Mouse (Mus musculus): Measurements from ENCODE around the gene Ncf4. TPM values are rescaled to one million over a fixed set of nuclear protein-coding genes. Genes with fewer than 3 reads are reported as not detected.
A peak's percentile ranks its signal among the peaks of the same experiment; 100 is the strongest.

The Ncf4 gene
- polyA plus RNA-seq (2012; rRNA removed), result 17.6 and 27.9 TPM in 2 replicates

- peaks cover 24% of the 10 kb centered on the region for H3K4me1 ChIP-seq (replicated peaks; ENCODE audit: control insufficient read depth, insufficient read depth, low read length)
- no peaks in the 10 kb centered on the region for H3K27me3 ChIP-seq (ENCODE audit: control insufficient read depth, insufficient read depth, low read length)
- no peaks in the 10 kb centered on the region for H3K36me3 ChIP-seq (ENCODE audit: control insufficient read depth, insufficient read depth, low read length)
- 23% methylated on average over 7 of the region's 7 CpGs for WGBS
- peak; percentile 11 for DNase-seq
- TF ChIP-seq CTCF (IDR thresholded peaks at IDR 0.05; ENCODE audit: borderline replicate concordance, control insufficient read depth, extremely low read depth, insufficient read depth, low read length, poor library complexity) (no peak), POLR2A (IDR thresholded peaks at IDR 0.05; ENCODE audit: control insufficient read depth, extremely low read depth, insufficient read depth, low read length, poor library complexity) (no peak)
- H3K27ac ChIP-seq (ENCODE audit: control insufficient read depth, insufficient read depth, low read length), result no peak within 1 kb of the TSS
- H3K4me3 ChIP-seq (ENCODE audit: control insufficient read depth, insufficient read depth, low read length), result peak within 1 kb of the TSS; percentile 9; the same call in 1 of the 2 replicates
Observed at GRCm38 (mm10) chr15:78244695-78245492, at the start of gene Ncf4. Gene Ncf4 (plus strand): TSS chr15:78244801.

- 90% methylated on average over 28 of the region's 28 CpGs for WGBS
- no peak for DNase-seq
- TF ChIP-seq POLR2A (IDR thresholded peaks at IDR 0.05; ENCODE audit: control insufficient read depth, extremely low read depth, insufficient read depth, low read length, poor library complexity), result no peak
- no peak for TF ChIP-seq CTCF (IDR thresholded peaks at IDR 0.05; ENCODE audit: borderline replicate concordance, control insufficient read depth, extremely low read depth, insufficient read depth, low read length, poor library complexity)
- Histone ChIP-seq H3K27ac (ENCODE audit: control insufficient read depth, insufficient read depth, low read length) (no peak overlapping the region), H3K4me3 (ENCODE audit: control insufficient read depth, insufficient read depth, low read length) (no peak overlapping the region), H3K4me1 (replicated peaks; ENCODE audit: control insufficient read depth, insufficient read depth, low read length) (no peaks in the 10 kb centered on the region), H3K27me3 (ENCODE audit: control insufficient read depth, insufficient read depth, low read length) (no peaks in the 10 kb centered on the region), H3K36me3 (ENCODE audit: control insufficient read depth, insufficient read depth, low read length) (no peaks in the 10 kb centered on the region)
Observed at GRCm38 (mm10) chr15:78195096-78195880, 49.3 kb upstream of the Ncf4 start.

- TF ChIP-seq POLR2A (IDR thresholded peaks at IDR 0.05; ENCODE audit: control insufficient read depth, extremely low read depth, insufficient read depth, low read length, poor library complexity), result no peak
- peak; percentile 32; the same call in 1 of the 2 replicates for TF ChIP-seq CTCF (IDR thresholded peaks at IDR 0.05; ENCODE audit: borderline replicate concordance, control insufficient read depth, extremely low read depth, insufficient read depth, low read length, poor library complexity)
- Histone ChIP-seq H3K36me3 (ENCODE audit: control insufficient read depth, insufficient read depth, low read length) (no peaks in the 10 kb centered on the region), H3K4me3 (ENCODE audit: control insufficient read depth, insufficient read depth, low read length) (no peak overlapping the region), H3K4me1 (replicated peaks; ENCODE audit: control insufficient read depth, insufficient read depth, low read length) (no peaks in the 10 kb centered on the region), H3K27me3 (ENCODE audit: control insufficient read depth, insufficient read depth, low read length) (peaks cover 2% of the 10 kb centered on the region; the same call in 1 of the 2 replicates), H3K27ac (ENCODE audit: control insufficient read depth, insufficient read depth, low read length) (no peak overlapping the region)
- 6% methylated on average over 41 of the region's 41 CpGs for WGBS
- peak; percentile 17 for DNase-seq
Observed at GRCm38 (mm10) chr15:78204053-78204847, 40.4 kb upstream of the Ncf4 start.

GRCm38 (mm10) chr15:78205192-78205591, 39.4 kb upstream of the Ncf4 start:
- TF ChIP-seq CTCF (IDR thresholded peaks at IDR 0.05; ENCODE audit: borderline replicate concordance, control insufficient read depth, extremely low read depth, insufficient read depth, low read length, poor library complexity) (no peak), POLR2A (IDR thresholded peaks at IDR 0.05; ENCODE audit: control insufficient read depth, extremely low read depth, insufficient read depth, low read length, poor library complexity) (no peak)
- DNase-seq, result peak; percentile 13

GRCm38 (mm10) chr15:78206312-78206711, 38.3 kb upstream of the Ncf4 start, which contains the start of gene Pvalb:
Gene Pvalb (minus strand): TSS chr15:78206400.
- H3K4me3 ChIP-seq (ENCODE audit: control insufficient read depth, insufficient read depth, low read length), result no peak within 1 kb of the TSS
- WGBS, result 89% methylated on average over 7 of the region's 7 CpGs
- TF ChIP-seq CTCF (IDR thresholded peaks at IDR 0.05; ENCODE audit: borderline replicate concordance, control insufficient read depth, extremely low read depth, insufficient read depth, low read length, poor library complexity) (no peak), POLR2A (IDR thresholded peaks at IDR 0.05; ENCODE audit: control insufficient read depth, extremely low read depth, insufficient read depth, low read length, poor library complexity) (no peak)

More at GRCm38 (mm10) chr15:78205192-78205591, 39.4 kb upstream of the Ncf4 start:
- Histone ChIP-seq H3K27ac (ENCODE audit: control insufficient read depth, insufficient read depth, low read length) (no peak overlapping the region), H3K27me3 (ENCODE audit: control insufficient read depth, insufficient read depth, low read length) (peaks cover 2% of the 10 kb centered on the region; the same call in 1 of the 2 replicates), H3K4me3 (ENCODE audit: control insufficient read depth, insufficient read depth, low read length) (no peak overlapping the region), H3K4me1 (replicated peaks; ENCODE audit: control insufficient read depth, insufficient read depth, low read length) (no peaks in the 10 kb centered on the region), H3K36me3 (ENCODE audit: control insufficient read depth, insufficient read depth, low read length) (no peaks in the 10 kb centered on the region)
- 55% methylated on average over 3 of the region's 3 CpGs for WGBS

More at GRCm38 (mm10) chr15:78206312-78206711, 38.3 kb upstream of the Ncf4 start, which contains the start of gene Pvalb:
- Histone ChIP-seq H3K4me1 (replicated peaks; ENCODE audit: control insufficient read depth, insufficient read depth, low read length) (no peaks in the 10 kb centered on the region), H3K27me3 (ENCODE audit: control insufficient read depth, insufficient read depth, low read length) (peaks cover 2% of the 10 kb centered on the region; the same call in 1 of the 2 replicates), H3K27ac (ENCODE audit: control insufficient read depth, insufficient read depth, low read length) (no peak within 1 kb of the TSS), H3K36me3 (ENCODE audit: control insufficient read depth, insufficient read depth, low read length) (no peaks in the 10 kb centered on the region)
- DNase-seq, result no peak
